Mouse (Mus musculus) hindbrain, embryonic 11.5 days (tissue): ENCODE measurements around the gene Aspscr1. TPM values are rescaled to one million over a fixed set of nuclear protein-coding genes. Genes with fewer than 3 reads are reported as not detected.

ENCODE experiments used
- ATAC-seq: fragments of 200-750 bp; cut with Nextera tagmentation; 2 replicates; pipeline ENCODE4 v1.8.0; 2017; ENCODE audit warnings: mild to moderate bottlenecking, moderate TSS enrichment, moderate library complexity; ENCODE audit not compliant: low FRiP score
- DNase-seq: peaks from one replicate; pipeline ENCODE4 v3.0.0-alpha.2; 2015; ENCODE audit warnings: low spot score
- H3K27ac ChIP-seq: fragments of 300-500 bp; sonication (generic); 2 replicates; pipeline ENCODE4 v1.5.1; 2014; ENCODE audit warnings: mild to moderate bottlenecking, low read depth, low read length
- H3K27me3 ChIP-seq: fragments of 300-500 bp; sonication (generic); 2 replicates; pipeline ENCODE4 v1.6.1; 2014; ENCODE audit warnings: mild to moderate bottlenecking, low read length, moderate library complexity, mixed read lengths; ENCODE audit not compliant: control insufficient read depth, insufficient read depth
- H3K36me3 ChIP-seq: fragments of 300-500 bp; sonication (generic); 2 replicates; pipeline ENCODE4 v1.6.1; 2014; ENCODE audit warnings: mild to moderate bottlenecking, low read length, moderate library complexity, mixed read lengths; ENCODE audit not compliant: control insufficient read depth, insufficient read depth
- H3K4me1 ChIP-seq: fragments of 300-500 bp; sonication (generic); replicated peaks from 2 replicates; pipeline ENCODE4 v1.6.1; 2014; ENCODE audit warnings: low read length, mixed read lengths; ENCODE audit not compliant: control insufficient read depth, insufficient read depth
- H3K4me2 ChIP-seq: fragments of 300-500 bp; sonication (generic); replicated peaks from 2 replicates; pipeline ENCODE4 v1.6.1; 2014; ENCODE audit warnings: mild to moderate bottlenecking, low read depth, low read length
- H3K4me3 ChIP-seq: fragments of 300-500 bp; sonication (generic); 2 replicates; pipeline ENCODE4 v1.5.1; 2014; ENCODE audit warnings: low read depth, low read length
- H3K9ac ChIP-seq: fragments of 300-500 bp; sonication (generic); 2 replicates; pipeline ENCODE4 v1.6.1; 2014; ENCODE audit warnings: low read depth, low read length
- H3K9me3 ChIP-seq: fragments of 300-500 bp; sonication (generic); 2 replicates; pipeline ENCODE4 v1.6.1; 2016; ENCODE audit warnings: low read length; ENCODE audit not compliant: control insufficient read depth
- WGBS: fragments of 180-500 bp; shearing (Covaris S2); extraction: QIAGEN DNeasy Blood & Tissue Kit; methylation state at CpG from one replicate; pipeline ENCODE4 v1.1.7; 2014; 5-methylcytosine and 5-hydroxymethylcytosine counted together
- polyA plus RNA-seq: library from polyadenylated mRNA; unstranded; fragments of >200 nt; fragmentation: Nextera tagmentation; extraction: Ambion mirVana; gene quantifications from 2 replicates; pipeline ENCODE4 v1.2.1, GENCODE M21; 2014

Aspscr1 gene
- polyA plus RNA-seq: 117 and 122 TPM in 2 replicates

DNA sequence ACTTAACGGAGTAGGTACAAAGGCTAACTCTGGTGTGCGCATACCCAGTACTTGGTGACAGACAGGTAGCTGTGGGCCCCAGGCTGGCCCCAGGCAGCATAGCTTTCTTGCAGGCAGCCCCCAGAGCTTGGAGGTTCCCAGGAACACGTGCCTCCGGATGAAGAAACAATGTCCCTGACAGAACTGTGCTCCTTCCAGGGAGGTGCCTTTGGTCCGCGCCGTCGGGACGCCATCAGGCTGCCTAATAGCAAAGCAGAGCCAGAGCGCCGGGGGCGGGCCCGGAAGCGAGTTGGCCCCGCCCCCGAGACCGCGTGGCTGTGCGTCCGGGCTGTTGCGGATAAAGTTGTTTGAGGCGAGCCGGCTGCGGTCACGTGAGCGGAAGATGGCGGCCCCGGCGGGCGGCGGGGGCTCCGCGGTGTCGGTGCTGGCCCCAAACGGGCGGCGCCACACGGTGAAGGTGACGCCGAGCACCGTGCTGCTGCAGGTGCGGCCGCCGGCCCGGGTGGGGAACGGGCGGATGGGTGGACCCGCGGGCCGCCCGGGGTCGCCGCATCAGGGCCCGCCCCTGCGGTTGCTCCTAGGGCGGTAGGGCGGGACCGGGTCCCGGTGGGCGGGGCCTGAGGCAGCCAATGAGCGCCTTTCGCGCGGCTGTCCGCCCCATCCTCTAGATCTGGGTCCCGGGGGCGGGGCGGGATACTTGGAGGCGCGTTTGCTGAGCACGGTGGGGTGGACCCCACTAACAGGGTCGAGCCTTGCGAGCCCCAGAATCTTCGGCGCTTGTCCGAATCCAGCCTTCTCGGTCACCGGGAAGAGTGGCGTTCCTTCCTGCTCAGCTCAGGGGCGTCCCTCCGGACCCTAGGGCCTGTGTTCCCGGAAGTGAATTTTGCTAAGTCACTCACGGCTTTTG is at the start of gene Aspscr1:
Gene Aspscr1, plus strand, starts transcription at position 287 of the 907 bp plus-strand sequence.
- peaks cover 4% of the 10 kb centered on the region; the same call in 1 of the 2 replicates for H3K4me1 ChIP-seq

DNA sequence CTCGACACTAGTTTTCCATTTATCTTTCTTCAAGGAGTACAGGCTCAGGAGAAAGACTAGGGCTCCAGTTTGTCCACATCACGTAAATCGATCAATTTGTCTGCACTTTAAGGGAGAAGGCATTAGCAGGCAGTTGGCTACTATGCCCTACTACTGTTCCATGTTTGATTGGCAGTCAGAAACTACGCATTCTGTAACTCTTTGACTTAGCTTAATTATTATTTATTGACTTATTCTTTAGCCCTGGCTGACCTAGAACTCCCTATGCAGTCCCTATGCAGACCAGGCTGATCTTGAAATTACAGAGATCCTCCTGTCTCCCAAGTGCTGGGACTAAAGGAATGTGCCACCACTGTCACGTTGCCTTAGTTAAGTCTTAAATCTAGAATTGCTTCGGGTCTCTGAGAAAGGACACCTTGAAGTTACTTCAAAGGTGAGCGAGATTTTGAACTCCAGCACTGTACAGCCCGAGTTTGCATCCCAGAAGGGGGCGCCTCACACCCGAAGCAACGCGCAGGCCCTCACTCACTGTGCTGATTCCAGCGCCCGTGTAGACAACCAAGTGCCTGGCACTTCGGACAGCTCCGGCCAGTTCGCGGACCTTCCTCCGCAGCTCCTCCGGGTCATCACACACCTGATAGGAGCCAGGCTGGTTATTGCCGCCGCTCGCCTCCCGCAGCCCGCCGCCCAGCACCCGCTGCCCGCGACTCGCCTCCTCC is 48.7 kb upstream of the Aspscr1 start:
- Histone ChIP-seq H3K36me3 (peaks cover 11% of the 10 kb centered on the region), H3K4me2 (peak overlapping the region; percentile 93), H3K9ac (peak overlapping the region; percentile 67), H3K4me1 (peaks cover 7% of the 10 kb centered on the region), H3K27ac (peak overlapping the region; percentile 79), H3K9me3 (no peaks in the 10 kb centered on the region), H3K27me3 (no peaks in the 10 kb centered on the region), H3K4me3 (peak overlapping the region; percentile 93)
- ATAC-seq (peak; percentile 70), DNase-seq (peak; percentile 62)
- 12% methylated on average over 30 of the region's 30 CpGs for WGBS

More for the DNA sequence above, at the start of gene Aspscr1:
- Histone ChIP-seq H3K36me3 (no peaks in the 10 kb centered on the region; the same call in 1 of the 2 replicates), H3K27ac (peak within 1 kb of the TSS; percentile 85), H3K27me3 (no peaks in the 10 kb centered on the region), H3K9me3 (no peaks in the 10 kb centered on the region), H3K9ac (peak within 1 kb of the TSS; percentile 67), H3K4me2 (peak within 1 kb of the TSS; percentile 77), H3K4me3 (peak within 1 kb of the TSS; percentile 75)
- under 1% methylated on average over 72 of the region's 83 CpGs for WGBS
- ATAC-seq: peak; percentile 97
- DNase-seq: peak; percentile 97

DNA sequence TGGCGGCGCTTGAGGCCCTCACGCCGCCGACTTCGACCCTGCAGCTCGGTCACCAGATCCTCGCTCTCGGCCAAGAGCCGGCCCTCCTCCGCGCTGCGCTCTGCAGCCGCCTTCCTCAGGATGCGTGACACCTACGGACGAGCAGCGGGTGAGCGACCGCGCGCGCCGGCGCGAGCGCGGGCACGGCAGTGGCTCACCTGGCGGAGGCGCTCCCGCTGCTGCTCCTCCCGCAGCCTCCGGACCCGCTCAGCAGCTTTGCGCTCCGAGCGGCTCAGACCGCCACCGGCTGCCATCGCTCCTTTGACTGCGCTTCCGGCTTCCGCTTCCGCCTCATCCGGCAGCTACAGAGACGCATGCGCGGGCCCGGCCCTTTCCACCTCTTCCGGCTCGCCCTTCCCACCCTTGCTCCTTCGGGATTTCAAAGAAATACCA is 48.1 kb upstream of the Aspscr1 start:
- ATAC-seq (peak; percentile 80), DNase-seq (peak; percentile 90)
- Histone ChIP-seq H3K36me3 (peaks cover 12% of the 10 kb centered on the region), H3K4me3 (peak overlapping the region; percentile 93), H3K27ac (peak overlapping the region; percentile 79), H3K4me1 (peaks cover 7% of the 10 kb centered on the region), H3K9ac (peak overlapping the region; percentile 67), H3K27me3 (no peaks in the 10 kb centered on the region), H3K9me3 (no peaks in the 10 kb centered on the region), H3K4me2 (peak overlapping the region; percentile 93)
- WGBS: under 1% methylated on average over 53 of the region's 53 CpGs

DNA sequence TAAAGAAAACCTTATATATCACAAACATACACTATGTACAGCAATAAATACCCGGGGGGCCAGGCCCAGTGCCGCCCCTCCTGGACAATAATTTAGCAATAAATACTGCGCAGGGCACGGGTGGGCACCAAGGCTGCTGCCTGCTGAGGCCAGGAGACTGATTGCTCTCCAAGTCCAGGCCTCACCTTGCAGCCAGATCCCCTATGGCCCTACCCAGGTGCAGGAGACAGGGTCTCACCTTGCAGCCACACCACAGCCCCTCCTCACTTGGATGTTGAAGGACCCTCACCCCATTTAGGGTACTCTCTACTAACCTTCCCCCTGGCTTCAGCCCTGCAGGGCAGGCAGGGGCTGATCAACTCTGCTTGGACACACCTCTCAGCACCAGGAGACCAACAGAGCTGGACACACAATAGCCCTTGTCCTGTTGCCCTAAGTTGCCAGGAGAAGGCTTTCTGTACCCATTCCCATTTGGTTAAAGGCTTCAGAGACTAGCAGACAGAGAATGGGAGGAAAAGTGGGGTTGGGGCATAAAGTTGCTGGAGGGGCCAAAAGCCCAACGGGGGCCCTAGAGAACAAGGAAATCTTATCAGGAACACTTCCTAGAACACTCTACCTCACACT is 47.5 kb upstream of the Aspscr1 start, which contains the start of gene Sirt7:
Gene Sirt7, minus strand, starts transcription at position 89 of the 624 bp plus-strand sequence.
- ATAC-seq: peak; percentile 48
- Histone ChIP-seq H3K9me3 (no peaks in the 10 kb centered on the region), H3K36me3 (peaks cover 10% of the 10 kb centered on the region), H3K9ac (peak within 1 kb of the TSS; percentile 67), H3K4me3 (peak within 1 kb of the TSS; percentile 93), H3K27ac (peak within 1 kb of the TSS; percentile 79), H3K4me1 (peaks cover 8% of the 10 kb centered on the region), H3K4me2 (peak within 1 kb of the TSS; percentile 93), H3K27me3 (no peaks in the 10 kb centered on the region)
- 25% methylated on average over 5 of the region's 5 CpGs for WGBS
- no peak for DNase-seq

DNA sequence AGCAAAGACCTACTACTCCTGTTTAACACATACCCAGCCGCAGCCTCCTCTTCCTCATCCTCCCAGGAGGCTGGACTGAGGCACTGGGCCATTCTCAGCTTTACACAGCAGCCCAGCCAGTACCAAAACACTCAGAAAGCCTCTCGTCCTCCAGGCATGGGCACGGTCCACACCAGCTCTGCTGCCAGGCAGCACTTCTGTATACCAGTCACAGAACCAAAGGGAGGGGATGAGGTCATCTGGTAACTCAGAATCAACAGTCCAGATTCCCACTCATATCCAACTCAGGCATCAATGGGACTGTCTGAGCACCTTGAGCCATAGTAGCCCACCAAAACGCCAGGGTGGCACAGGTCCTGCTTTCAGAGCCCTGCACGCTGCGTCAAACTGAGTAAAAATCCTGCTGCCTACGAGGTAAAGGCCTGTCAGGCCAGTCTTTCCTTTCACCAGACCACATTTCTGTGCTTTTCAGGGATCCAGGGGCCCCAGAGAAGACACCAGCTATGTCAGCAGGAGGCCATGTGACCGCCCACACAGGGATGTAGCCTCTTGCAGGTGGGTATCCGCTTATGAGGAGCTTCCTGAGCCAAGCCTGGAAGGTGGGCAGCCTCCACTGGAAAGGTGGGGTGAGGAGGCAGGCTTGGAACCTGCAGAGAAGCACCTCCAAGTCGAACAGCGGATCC is 45.8 kb upstream of the Aspscr1 start:
- H3K4me2 ChIP-seq: no peak overlapping the region
- H3K4me3 ChIP-seq: no peak overlapping the region
- WGBS: 92% methylated on average over 11 of the region's 11 CpGs
- peaks cover 12% of the 10 kb centered on the region for H3K4me1 ChIP-seq
- ATAC-seq: no peak
- no peak overlapping the region for H3K9ac ChIP-seq
- H3K9me3 ChIP-seq: no peaks in the 10 kb centered on the region
- H3K36me3 ChIP-seq: peaks cover 3% of the 10 kb centered on the region
- no peak overlapping the region for H3K27ac ChIP-seq
- H3K27me3 ChIP-seq: no peaks in the 10 kb centered on the region
- DNase-seq: no peak

DNA sequence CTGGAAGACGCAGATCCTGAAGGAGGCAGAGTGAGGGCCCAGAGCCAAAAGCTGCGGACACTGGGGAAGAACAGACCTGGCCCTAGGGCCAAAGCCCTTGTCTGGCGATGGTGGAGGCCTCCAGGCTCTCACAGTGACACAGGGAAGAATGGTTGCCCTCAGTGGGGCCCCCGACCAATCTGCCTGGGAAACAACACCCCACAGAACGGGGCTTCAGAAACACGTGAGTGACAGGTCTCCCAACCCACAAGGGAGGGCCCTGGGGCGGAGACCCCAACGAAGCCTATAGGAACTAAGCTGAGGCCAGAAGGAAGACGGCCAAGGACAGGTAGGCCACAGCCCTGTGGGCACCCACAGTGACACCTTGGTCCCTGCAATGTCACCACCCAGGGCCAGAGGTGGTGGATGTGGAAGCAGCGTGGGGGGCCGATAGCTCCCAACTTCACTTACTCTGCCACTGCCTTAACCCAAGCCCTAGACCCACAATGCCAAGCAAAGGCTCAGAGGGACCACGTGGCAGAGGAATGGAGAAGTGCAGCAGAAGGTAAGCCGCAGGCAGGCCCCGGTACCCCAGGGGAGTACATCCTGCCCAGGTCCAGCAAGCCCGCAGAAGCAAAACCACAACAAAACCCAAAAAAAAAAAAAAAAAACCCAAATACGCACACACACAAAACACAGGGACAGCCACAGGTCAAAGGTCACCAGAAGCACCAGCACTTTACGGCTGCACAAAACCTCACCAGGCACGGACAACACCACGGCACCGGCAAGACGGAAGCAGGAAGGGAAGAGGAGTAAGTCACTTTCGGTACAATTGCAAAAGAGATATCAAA is 45.1 kb upstream of the Aspscr1 start:
- H3K27me3 ChIP-seq: no peaks in the 10 kb centered on the region
- H3K4me1 ChIP-seq: peaks cover 17% of the 10 kb centered on the region
- H3K4me3 ChIP-seq: no peak overlapping the region
- no peak overlapping the region for H3K27ac ChIP-seq
- WGBS: 85% methylated on average over 22 of the region's 22 CpGs
- H3K4me2 ChIP-seq: no peak overlapping the region
- ATAC-seq (no peak), DNase-seq (no peak)
- no peaks in the 10 kb centered on the region for H3K9me3 ChIP-seq
- peaks cover 3% of the 10 kb centered on the region for H3K36me3 ChIP-seq
- no peak overlapping the region for H3K9ac ChIP-seq

DNA sequence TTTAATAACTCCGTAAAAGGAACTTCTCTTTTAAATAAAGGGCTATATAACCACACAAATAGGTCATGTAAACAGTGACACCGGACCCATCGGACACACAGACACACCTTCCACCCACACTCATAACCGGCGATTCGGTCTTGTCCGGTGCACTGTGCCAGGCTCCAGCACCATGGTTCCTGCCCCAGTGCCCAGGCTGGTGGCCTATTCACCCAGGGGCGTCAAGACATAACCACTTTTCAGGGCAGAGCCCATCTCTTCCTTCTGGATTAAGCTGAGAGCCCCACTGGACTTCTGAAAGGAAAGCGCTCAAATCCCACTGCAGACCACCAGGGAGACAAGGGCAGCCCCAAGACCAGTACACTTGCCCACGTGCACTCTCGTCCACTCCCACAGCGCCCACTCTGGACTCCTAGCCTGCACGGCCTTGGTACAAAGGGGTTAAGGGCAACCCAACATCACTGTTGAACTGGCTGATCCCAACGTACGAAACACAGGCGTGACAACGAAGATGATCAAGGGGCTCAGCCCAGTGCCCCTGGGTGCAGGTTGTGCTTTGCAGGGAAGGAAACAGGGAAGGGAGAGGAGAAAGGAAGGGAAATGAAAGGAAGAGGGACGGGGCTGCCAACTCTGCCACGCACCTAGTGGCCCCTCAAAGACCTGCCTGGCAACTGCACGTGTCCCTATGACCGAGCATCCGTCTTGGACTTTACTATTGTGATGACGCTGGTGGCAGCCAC is 44.0 kb upstream of the Aspscr1 start:
- H3K4me3 ChIP-seq: no peak overlapping the region
- H3K27me3 ChIP-seq: no peaks in the 10 kb centered on the region
- no peaks in the 10 kb centered on the region for H3K9me3 ChIP-seq
- no peak overlapping the region for H3K9ac ChIP-seq
- 97% methylated on average over 23 of the region's 23 CpGs for WGBS
- ATAC-seq (no peak), DNase-seq (no peak)
- H3K36me3 ChIP-seq: peaks cover 3% of the 10 kb centered on the region
- H3K4me1 ChIP-seq: peaks cover 17% of the 10 kb centered on the region
- H3K27ac ChIP-seq: no peak overlapping the region
- no peak overlapping the region for H3K4me2 ChIP-seq
